Mouse (Mus musculus) heart, adult 11 months (tissue): ENCODE results near the gene Sema4g.
A peak's percentile ranks its signal among the peaks of the same experiment; 100 is the strongest.

Experiments
- DNase-seq: peaks from one replicate; pipeline ENCODE4 v3.0.0; 2022

The Sema4g gene

DNA sequence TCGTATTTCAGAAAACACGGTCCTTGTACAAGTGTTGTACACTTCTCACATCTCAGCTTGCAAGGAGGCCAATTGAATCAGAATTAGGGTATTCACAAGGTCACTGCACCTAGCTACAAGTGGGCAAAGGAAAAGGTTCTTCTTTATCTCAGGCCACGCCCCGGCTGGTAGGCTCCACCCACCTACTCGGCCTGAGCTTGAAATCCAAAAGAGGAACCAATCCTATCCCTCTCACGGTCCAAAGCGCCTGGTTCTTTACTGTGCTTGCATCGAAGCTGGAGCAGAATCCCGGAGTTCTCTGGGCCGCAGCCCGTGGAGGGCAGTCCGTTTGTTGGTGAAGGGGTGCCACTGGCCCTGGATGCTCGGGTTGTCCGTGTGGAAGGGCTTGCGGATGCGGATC lies 16.5 kb downstream of the Sema4g start, which contains the start of gene Twnk:
Gene Twnk (plus strand): TSS at position 220 of the 400 bp plus-strand sequence.
- peak; percentile 94 for DNase-seq

DNA sequence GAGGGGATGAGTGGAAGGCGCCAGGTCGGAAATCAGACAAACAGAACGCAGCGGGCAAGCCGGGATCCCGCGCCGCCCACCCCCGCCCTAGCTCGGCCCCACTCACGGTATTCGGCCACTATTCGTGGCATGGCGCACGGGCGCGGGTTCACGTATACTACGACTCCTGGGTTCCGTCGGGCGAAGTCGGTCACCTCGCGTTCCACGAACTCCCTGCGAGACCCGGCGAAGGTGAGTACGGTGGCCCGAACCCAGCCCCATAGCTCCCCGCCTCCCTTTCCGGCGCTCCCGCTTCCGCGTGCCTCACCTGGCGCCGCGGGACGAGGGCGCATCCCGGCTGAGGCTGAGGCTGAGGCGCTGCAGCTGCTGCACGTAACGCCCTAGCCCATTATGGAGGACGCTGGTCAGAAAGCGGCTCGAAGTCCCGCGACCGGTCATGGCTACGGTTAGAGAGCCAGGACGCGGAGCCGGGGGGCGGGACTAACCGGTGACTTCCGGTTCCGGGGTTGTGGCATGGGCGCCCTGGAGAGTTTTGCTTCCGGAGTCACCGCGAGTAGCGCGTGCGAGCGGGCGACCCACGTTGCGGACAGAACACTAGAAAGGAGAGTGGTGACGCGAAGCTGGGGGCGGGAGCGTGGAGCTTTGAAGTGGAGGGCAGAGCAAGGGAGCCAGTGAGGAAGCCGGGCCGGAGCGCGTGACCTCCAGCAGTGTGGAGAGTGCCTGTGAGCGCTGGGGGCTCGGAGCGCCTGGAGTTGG lies 17.2 kb downstream of the Sema4g start, which contains the start of gene Mrpl43:
Gene Mrpl43 (minus strand): TSS at position 486 of the 756 bp plus-strand sequence.
- DNase-seq, result peak; percentile 99

DNA sequence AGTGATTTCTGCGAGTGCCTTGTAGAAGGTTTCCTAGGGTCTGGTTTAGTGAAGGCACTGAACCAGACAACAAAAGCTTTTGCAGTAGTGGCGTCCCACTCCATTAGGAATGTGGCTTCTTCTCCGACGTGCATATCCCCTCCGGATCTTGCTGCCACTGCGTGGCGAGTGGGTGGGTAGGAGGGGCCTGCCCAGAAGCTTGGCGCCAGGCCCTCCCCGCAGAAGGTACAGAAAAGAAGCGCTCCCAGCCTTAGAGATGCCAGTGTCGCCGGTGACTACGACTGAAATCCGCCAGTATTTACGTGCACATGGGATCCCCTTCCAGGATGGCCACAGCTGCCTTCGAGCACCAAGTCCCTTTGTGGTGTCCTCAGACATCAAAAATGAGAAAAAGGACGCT lies 18.1 kb downstream of the Sema4g start:
- no peak for DNase-seq

DNA sequence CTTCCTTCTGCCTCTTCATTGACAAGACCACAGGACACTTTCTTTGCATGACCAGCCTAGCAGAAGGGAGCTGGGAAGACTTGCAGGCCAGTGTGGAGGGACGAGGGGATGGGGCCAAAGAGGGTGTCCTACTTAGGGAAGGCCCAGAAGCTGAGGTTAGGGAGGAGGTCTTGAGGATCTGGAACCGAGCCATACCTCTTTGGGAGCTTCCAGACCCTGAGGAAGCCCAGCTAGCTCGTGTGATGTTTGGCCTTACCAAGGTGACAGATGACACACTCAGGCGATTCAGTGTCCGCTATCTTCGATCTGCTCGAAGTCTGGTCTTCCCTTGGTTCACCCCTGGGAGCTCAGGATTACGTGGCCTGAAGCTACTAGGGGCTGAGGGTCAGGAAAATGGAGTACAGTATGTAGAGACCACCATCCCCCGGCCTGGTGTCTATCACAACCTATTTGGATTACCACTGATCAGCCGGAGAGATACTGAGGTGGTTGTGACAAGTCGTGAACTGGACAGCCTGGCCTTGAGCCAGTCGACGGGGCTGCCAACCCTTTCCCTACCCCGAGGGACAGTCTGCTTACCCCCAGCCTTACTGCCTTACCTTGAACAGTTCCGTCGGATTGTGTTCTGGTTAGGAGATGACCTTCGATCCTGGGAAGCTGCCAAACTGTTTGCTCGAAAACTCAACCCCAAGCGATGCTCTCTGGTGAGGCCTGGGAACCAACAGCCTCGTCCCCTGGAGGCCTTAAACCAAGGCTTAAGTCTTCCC lies 18.7 kb downstream of the Sema4g start:
- no peak for DNase-seq

DNA sequence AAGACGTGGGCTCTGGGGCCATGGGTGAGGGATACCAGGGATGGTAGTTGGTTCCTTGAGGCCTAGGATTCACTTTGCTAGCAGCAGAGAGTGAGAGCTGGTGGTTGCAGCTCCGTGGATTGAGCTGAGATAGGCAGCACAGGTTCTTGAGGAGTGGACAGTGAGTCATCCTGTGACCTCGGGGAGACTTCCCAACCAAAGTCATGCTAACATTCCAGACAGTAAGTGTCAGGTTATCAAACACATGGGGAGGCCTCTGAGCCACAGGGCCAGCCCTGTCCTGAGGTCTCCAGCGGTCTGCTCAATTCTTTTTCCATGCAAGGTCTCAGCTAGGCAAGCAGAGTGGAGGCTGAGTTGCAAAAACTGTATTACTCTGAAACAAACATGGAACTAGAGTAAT lies 21.7 kb downstream of the Sema4g start:
- no peak for DNase-seq

DNA sequence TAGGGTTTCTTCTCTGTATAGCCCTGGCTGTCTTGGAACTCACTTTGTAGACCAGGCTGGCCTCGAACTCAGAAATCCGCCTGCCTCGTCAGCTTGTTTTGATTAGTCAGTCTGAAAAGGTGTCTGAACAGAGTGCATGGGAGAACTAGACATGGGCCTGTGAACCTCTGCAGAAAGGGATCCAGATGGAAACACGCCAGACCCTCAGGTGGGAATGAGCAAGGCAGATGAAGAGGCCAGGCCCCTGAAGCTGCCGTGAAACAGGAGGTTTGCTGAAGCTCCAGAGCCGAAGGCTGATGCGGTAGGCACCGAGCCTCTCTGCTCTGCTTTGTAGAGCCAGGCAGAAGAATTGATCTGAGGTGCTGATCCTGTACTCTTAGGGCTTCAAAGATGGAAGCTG lies 23.3 kb downstream of the Sema4g start:
- DNase-seq, result no peak

DNA sequence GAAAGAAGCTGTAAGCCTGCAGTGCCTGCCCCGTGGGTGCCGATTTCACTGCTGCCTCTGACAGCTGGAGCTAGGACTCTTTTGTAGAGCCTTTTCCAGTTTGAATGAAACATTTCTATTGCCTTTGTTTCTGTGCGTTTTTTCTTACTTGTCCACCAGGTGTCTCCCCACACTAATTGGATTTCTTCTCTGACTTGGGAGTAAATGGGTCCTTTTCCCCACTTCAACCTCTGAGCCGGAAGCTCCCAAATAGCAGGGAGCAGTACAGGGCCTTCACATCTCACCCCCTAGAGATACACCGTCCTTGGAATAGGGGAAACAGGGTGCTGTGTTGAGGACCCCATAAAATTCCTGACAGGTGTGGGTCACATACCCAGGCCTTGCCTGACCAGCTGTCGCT lies 23.7 kb downstream of the Sema4g start:
- peak; percentile 89 for DNase-seq

DNA sequence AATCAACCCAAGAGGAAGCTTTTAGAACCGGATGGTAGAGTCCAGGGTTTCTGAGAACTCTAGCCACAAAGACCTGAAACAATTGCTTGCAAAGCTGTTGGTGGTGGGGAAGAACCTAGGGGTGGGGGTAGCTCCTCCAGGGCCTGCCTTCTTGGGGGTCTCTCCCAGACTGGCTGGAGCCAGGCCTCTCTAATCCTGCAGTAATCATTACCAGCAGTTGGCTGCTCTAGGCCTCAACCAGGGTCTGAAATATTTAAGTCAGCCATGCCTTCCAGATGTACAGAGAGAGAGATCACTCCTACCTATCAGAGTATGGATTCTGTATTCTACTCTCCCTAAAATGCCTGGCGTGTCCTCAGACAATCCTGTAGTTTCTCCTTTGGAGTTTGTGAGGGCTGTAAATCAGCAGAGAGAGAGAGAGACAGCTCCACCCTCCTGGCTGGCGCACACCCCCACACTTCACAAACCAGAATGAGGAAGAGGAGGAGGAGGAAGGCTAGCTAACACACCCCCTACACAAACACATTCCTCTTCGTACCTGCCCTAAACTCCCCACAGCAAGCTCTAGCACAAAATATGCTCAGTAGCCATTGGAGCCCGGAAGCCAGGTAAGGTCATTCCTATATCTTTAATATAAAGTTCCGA lies 24.8 kb downstream of the Sema4g start:
- no peak for DNase-seq

DNA sequence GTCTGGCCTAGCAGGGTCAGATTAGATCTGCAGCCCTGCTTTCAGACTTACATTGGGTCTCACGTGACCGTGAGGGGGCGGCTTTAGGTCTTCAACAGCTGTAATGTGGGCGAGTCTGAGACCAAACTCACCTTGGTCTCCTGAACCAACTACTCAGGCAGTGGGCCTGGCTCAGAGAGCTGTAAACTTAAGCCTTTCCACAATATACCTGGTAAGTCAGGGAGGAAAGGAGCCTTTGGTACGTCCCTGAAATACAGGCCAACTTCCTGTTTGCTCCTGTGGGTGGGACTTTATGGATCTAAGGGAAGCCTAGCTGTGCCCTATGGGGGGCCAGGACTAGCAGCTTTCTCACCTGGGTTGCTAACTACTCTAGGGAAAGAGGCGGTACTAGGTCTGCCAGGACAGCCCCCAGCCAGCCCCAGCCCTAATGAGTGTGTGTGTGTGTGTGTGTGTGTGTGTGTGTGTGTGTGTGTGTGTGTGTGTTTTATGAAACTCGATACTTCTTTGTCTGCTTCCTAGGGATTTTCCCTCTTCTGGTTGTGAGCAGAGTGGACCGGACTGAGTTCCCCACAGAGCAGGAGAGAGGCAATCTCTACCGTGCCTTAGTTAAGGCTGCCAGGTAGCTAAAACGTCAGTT lies 25.6 kb downstream of the Sema4g start, which contains the start of gene Lzts2:
Gene Lzts2 (plus strand): TSS at position 80 of the 637 bp plus-strand sequence.
- no peak for DNase-seq

DNA sequence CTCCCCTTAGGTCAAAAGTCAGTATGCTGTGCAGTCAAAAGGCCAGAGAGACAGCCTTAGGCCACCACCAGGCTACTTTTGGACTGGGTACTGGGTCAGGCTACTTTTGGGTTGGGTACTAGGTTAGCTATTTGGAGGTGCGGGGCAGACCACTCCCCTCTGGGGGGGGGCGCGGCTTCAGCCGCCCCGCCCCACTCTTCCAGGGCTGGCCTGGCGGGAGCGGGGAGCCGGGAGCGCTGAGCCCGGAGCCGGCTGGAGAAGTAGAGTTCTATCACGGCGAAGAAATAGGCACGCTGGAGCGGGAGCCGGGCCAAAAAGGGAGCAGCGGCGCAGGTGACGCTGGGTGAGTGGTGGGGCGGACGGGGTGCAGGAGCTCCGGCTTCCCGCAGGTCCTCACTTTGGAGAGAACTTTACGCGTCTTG lies 26.1 kb downstream of the Sema4g start:
- peak; percentile 98 for DNase-seq

DNA sequence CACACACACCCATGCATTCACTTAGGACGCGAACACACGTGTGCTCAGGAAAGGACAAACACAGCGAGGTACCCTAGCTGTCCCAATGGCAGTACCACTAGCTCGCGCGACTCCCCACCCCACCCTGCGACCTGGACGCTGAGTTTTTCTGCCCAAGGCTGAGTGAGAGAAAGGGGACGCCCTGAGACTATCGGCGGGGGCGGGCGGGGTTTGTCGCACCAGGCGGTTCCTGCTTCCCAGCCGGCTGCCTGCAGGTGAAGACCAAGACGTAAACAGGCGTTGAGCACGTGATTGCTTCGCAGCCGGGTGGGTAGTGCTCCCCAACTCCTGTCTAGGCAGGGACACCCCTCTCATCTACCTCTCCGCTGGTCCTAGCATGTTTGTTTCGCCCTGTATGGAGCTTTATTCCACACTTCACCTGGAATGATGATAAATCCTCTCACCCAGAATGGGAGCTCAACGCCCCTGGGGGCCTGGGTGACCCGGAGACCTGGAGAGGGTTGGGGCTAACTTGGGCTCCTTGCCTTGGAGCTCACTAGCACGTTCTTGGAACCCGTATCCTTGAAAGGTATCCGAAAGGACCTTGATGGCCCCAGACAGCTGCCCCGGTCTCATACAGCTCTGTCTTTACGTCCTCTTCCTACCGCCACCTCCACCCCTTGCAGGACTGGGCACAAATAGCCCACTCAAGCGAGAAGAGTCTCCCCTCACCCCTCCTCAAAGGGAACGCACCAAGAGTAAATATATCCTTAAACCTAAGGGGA lies 26.8 kb downstream of the Sema4g start:
- peak; percentile 97 for DNase-seq

DNA sequence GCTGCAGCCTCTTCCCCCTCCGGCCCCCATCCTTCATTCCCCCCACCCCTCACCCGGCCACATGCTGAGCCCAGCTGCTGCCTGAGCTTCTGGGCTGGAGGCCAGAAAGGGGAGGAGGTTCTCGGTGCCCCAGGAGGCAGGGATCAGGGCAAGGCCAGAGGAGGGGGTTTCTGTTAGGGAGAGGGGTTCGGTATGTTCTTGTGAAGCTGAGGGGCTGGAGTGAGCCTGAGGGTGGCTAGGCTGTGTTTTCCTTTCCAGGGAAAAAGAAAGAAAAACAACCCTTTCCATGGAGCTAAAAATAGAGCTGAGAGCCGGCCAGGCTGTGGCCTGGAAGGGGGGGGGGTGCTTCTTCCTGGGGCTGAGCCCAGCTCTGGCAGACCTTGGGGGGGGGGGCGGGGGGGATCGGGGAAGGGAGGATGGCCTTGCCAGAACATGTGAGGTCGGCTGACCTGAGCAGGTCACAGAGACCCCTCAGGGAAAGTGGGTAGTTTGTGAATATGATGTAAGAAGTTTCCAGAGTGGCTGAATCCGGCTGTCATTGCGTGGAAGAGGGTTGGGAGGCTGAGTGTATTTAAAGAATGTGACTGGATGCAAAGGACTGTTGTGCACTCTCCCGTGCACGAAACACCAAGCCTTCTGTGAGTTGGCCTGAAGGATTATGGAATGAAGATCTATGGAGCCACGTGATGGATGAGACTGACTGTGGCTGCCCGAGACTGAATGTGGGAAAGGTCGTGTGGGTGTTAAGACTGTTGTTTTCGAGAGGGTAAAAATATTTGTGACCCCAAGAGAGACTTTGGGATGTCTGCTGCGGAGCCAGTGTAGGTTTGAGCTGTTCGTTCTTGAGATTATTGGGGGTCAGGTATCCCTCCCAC lies 27.7 kb downstream of the Sema4g start:
- DNase-seq, result peak; percentile 99

DNA sequence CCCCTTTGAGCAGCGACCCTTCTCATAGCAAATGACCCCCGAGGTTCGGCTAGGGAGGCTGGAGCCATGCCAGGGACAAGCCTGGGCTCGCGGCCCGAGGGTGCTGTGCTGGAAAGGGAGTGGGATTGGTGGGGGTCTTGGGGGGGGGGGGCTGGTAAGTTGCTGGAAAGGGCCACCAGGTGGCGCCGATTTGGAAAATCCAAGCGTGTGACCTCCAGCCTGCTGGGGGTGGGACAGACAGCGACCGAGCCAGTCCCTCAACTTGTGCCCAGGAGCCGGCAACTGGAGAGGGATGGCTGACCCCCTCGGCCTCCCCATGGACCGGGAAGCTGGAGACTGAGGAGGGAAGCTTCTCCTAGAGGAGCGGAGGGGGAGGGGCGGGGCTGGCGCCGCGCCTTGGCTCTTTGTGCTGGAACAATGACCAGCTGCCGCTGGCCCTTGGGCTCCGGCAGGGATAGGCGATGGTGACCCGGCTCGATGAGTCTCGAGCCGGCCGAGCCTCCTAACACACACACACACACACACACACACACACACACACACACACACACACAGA lies 28.4 kb downstream of the Sema4g start:
- peak; percentile 99 for DNase-seq

DNA sequence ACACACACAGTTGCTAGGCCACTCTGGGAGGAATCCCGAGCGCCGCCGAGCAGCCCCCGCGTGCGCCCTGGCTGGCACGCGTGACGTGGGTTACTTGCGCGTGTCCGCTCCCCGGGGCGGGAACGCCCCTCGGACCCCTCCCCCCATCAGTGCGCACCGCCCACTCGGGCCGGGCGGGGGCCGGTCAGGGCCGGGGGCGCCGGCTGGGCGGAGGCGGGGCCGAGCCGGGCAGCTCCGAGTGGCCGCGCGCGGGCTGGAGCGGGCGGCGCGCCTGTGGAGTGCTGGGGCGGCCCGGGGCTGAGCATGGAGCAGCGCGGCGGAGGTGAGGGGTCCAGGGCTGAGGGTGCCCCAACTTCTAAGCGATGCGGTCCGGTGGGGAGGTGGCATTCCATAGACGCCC lies 29.0 kb downstream of the Sema4g start:
- peak; percentile 99 for DNase-seq

DNA sequence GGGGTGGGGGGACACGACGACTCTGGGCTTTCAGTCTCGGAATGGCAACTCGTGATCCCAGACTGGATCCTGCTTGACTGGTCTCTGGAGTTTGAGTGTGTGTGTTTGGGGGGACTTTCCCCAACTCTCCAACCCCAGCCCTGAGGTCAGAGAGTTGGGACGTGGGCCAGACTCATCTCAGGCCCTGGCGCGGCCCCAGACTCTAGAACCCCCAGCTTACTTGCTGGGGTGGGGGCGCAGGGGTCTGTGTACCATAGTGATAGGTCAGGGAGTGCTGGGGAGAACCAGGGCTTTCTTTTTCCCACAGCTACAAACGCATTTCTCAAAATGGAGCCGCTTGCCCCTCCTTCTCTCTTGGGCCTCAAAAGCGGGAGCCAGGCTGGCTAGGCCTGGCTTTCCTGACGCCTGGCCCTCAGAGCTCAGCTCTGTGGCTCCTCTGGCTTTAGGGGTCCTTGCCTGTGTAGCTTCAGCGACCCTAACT lies 29.5 kb downstream of the Sema4g start:
- peak; percentile 97 for DNase-seq

DNA sequence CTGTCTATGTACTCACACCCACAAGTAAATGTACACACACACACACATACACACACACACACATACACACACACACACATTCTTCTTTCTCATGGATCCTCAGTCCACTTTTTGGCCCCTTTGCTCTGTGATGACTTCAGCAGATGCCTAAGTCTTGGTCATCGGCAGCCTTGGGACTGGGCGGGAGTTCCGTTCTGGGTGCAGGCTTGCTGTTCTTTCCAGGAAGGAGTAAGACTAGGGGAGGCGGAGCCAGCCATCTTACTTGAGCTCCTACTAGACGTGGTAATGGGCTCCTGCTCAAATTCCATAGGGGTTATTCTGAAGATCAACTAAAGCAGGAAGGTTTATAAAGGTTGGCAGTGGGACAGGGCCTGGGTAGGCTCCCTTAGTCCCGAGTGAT lies 31.4 kb downstream of the Sema4g start:
- DNase-seq, result peak; percentile 99

DNA sequence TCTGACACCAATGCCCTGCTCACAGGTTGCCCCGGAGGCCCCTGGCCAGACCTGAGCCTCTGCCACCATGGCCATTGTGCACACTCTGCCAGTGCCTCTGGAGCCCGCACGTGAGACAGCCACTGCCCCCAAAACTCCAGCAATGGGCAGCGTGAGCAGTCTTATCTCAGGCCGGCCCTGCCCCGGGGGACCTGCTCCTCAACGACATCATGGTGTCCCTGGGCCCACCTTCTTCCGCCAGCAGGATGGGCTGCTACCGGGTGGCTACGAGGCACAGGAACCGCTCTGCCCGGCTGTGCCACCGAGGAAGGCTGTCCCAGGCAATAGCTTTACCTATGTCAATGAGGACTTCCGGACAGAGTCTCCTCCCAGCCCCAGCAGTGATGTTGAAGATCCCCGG lies 32.5 kb downstream of the Sema4g start:
- no peak for DNase-seq

DNA sequence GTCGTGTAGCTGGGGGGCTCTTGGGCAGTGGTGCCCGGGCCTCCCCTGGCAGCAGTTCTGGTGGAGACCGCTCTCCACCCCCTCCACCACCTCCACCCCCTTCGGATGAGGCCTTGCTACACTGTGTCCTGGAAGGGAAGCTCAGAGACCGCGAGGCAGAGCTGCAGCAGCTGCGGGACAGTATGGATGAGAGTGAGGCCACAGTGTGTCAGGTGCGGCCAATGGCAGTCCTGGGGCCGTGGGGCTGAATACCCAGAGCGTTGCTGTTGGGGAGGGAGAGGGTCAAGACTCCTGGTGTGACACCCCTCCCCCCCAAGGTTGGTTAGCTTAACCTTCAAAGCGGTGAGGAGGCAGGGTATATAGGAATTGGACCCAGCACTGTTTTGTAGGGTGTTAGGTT lies 35.1 kb downstream of the Sema4g start:
- no peak for DNase-seq

DNA sequence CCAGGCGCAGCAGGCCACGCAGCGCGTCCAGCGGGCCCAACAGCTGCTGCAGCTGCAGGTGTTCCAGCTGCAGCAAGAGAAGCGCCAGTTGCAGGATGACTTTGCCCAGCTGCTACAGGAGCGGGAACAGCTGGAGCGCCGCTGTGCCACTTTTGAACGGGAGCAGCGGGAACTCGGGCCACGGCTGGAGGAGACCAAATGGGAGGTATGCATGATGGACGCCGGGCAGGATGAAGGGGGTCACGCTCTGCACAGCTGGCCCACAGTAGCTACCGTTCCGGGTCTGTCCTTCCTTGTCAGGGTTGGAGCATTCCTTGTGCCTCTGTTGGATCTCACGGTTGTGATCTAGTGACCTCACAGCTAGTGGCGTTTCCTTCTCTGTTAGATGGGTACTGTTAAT lies 35.9 kb downstream of the Sema4g start:
- no peak for DNase-seq

DNA sequence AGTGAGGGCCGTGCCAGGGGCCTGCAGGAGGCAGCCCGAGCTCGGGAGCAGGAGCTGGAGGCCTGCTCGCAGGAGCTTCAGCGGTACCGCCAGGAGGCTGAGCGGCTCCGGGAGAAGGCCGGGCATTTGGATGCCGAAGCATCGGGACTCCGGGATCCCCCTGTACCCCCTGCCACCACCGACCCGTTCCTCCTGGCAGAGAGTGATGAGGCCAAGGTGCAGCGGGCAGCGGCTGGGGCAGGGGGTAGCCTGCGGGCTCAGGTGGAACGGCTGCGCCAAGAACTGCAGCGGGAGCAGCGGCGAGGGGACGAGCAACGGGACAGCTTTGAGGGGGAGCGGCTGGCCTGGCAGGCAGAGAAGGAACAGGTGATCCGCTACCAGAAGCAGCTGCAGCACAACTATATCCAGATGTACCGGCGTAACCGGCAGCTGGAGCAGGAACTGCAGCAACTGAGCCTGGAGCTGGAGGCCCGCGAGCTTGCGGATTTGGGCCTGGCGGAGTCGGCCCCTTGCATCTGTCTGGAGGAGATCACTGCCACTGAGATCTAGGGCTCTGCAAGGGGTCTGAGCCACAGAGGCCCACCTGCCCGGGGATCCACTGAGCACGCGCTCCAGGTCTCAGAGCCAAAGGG lies 37.2 kb downstream of the Sema4g start:
- DNase-seq, result peak; percentile 93
